In the genomic region with DNA sequence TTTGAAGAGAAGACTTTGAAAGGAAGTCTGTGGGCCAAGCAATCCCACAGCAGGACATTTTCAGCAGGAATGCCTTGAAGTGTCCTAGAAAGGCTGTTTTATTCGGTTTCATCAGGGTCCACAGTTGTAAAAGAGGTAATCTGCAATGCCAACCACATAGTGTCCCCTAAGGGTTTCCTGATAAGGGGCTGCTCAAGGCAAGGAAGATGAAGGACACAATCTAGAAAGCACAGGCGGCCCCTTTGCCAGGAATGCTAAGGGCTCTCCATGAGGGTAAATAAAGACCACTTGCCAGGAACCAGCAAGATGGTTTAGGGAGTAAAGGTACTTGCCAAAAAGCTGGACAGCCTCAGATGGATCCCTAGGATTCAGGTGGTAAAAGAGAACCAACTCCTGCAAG, we compare ENCODE assay signal across 20 mouse cellular contexts. TPM values are rescaled to one million over a fixed set of nuclear protein-coding genes. Genes with fewer than 3 reads are reported as not detected.
DNase-seq lines count a peak whose midpoint lies in the region; ATAC-seq and TF ChIP-seq lines count a peak whose summit lies in the region.
"Had no signal": no experiment of that assay in that cellular context is flagged by ENCODE, and none has a peak within 500 bp of the region (broad histone marks: within the 10 kb centered on the region; RNA-seq: fewer than 3 reads in every experiment).

No protein-coding gene starts in this region.

- peak; percentile 62 for ATAC-seq in lung, embryonic 14.5 days (ENCODE audit: insufficient read depth)
- peak; percentile 66 for ATAC-seq in liver, embryonic 13.5 days (ENCODE audit: low read depth)
- ATAC-seq in liver, postnatal 0 days: no peak; the same call in 1 of the 2 replicates
- no peak for ATAC-seq in hindbrain, embryonic 13.5 days (ENCODE audit: low FRiP score)
- ATAC-seq: activated CD4-positive, CD25-positive, alpha-beta regulatory T cell, adult 4 months; forebrain, embryonic 16.5 days; Patski had no signal

- H3K27ac ChIP-seq in lung, embryonic 14.5 days (ENCODE audit: low read depth): peak overlapping the region; percentile 28; the same call in 1 of the 2 replicates
- peak overlapping the region; percentile 7; the same call in 1 of the 2 replicates for H3K27ac ChIP-seq in embryonic facial prominence, embryonic 10.5 days (replicated peaks)
- no peak overlapping the region for H3K27ac ChIP-seq in liver, embryonic 13.5 days
- no peak overlapping the region for H3K27ac ChIP-seq in liver, postnatal 0 days (ENCODE audit: low read depth)
- H3K27ac ChIP-seq in hindbrain, embryonic 13.5 days: no peak overlapping the region
- H3K27ac ChIP-seq: embryonic facial prominence, embryonic 13.5 days; forebrain, embryonic 12.5 days had no signal

- peak; percentile 54 for DNase-seq in lung, embryonic 14.5 days
- DNase-seq in lung, adult 18-20 months: no peak
- DNase-seq in embryonic facial prominence, embryonic 10.5 days (ENCODE audit: low spot score): no peak
- no peak for DNase-seq in liver, embryonic 13.5 days
- DNase-seq in liver, postnatal 0 days: no peak
- no peak for DNase-seq in kidney, postnatal 4 days
- DNase-seq: adrenal gland, postnatal 14 days; cerebellum, adult 11-12 months; cerebellum, adult 9-10 months; cerebellum, postnatal 25 days; gastrocnemius, postnatal 10 days; heart, postnatal 36 days had no signal

- no peak overlapping the region for H3K9ac ChIP-seq in lung, embryonic 14.5 days
- H3K9ac ChIP-seq in liver, embryonic 13.5 days: no peak overlapping the region
- H3K9ac ChIP-seq in liver, postnatal 0 days (replicated peaks): no peak overlapping the region
- no peak overlapping the region for H3K9ac ChIP-seq in hindbrain, embryonic 13.5 days
- H3K9ac ChIP-seq: embryonic facial prominence, embryonic 13.5 days; forebrain, embryonic 12.5 days; heart, embryonic 12.5 days had no signal

- H3K27me3 ChIP-seq in lung, embryonic 14.5 days (ENCODE audit: insufficient read depth, low read length): no peaks in the 10 kb centered on the region
- H3K27me3 ChIP-seq in embryonic facial prominence, embryonic 10.5 days (replicated peaks; ENCODE audit: low read depth, poor library complexity, severe bottlenecking): no peaks in the 10 kb centered on the region
- H3K27me3 ChIP-seq in liver, embryonic 13.5 days: no peaks in the 10 kb centered on the region
- no peaks in the 10 kb centered on the region for H3K27me3 ChIP-seq in liver, postnatal 0 days (ENCODE audit: insufficient read depth, low read length)
- H3K27me3 ChIP-seq in hindbrain, embryonic 13.5 days: no peaks in the 10 kb centered on the region
- H3K27me3 ChIP-seq: CH12.LX; embryonic facial prominence, embryonic 13.5 days; Patski had no signal

- no peaks in the 10 kb centered on the region for H3K9me3 ChIP-seq in lung, embryonic 14.5 days (ENCODE audit: low read depth, low read length)
- no peaks in the 10 kb centered on the region for H3K9me3 ChIP-seq in embryonic facial prominence, embryonic 10.5 days
- no peaks in the 10 kb centered on the region for H3K9me3 ChIP-seq in liver, embryonic 13.5 days (replicated peaks)
- no peaks in the 10 kb centered on the region for H3K9me3 ChIP-seq in liver, postnatal 0 days (ENCODE audit: low read length)
- H3K9me3 ChIP-seq in hindbrain, embryonic 13.5 days: no peaks in the 10 kb centered on the region
- H3K9me3 ChIP-seq: embryonic facial prominence, embryonic 13.5 days; forebrain, embryonic 12.5 days had no signal

- 50% methylated on average over 2 of the region's 2 CpGs for WGBS in lung, embryonic 14.5 days
- 75% methylated on average over 2 of the region's 2 CpGs for WGBS in embryonic facial prominence, embryonic 10.5 days
- WGBS in liver, embryonic 13.5 days (ENCODE audit: insufficient replicate concordance): 27% methylated on average over 2 of the region's 2 CpGs
- 60% methylated on average over 2 of the region's 2 CpGs for WGBS in liver, postnatal 0 days (ENCODE audit: insufficient replicate concordance)
- 61% methylated on average over 2 of the region's 2 CpGs for WGBS in hindbrain, embryonic 13.5 days

- 0 out of 2 replicates have a peak, but pooled peaks cover 3% of the 10 kb centered on the region for H3K4me1 ChIP-seq in lung, embryonic 14.5 days (ENCODE audit: insufficient read depth)
- H3K4me1 ChIP-seq in embryonic facial prominence, embryonic 10.5 days: peaks cover 11% of the 10 kb centered on the region; the same call in 1 of the 2 replicates
- H3K4me1 ChIP-seq in liver, embryonic 13.5 days (replicated peaks): peaks cover 16% of the 10 kb centered on the region
- H3K4me1 ChIP-seq in liver, postnatal 0 days (ENCODE audit: insufficient read depth): no peaks in the 10 kb centered on the region
- no peaks in the 10 kb centered on the region for H3K4me1 ChIP-seq in hindbrain, embryonic 13.5 days (replicated peaks)
- H3K4me1 ChIP-seq: forebrain, embryonic 12.5 days had no signal

- no peaks in the 10 kb centered on the region for H3K36me3 ChIP-seq in lung, embryonic 14.5 days (ENCODE audit: insufficient read depth)
- H3K36me3 ChIP-seq in embryonic facial prominence, embryonic 10.5 days (replicated peaks): no peaks in the 10 kb centered on the region
- H3K36me3 ChIP-seq in liver, embryonic 13.5 days: no peaks in the 10 kb centered on the region
- no peaks in the 10 kb centered on the region for H3K36me3 ChIP-seq in liver, postnatal 0 days (replicated peaks; ENCODE audit: insufficient read depth, low read length)
- H3K36me3 ChIP-seq in hindbrain, embryonic 13.5 days: no peaks in the 10 kb centered on the region
- H3K36me3 ChIP-seq: embryonic facial prominence, embryonic 13.5 days; forebrain, embryonic 12.5 days; heart, embryonic 12.5 days had no signal

- H3K4me3 ChIP-seq in lung, embryonic 14.5 days (ENCODE audit: low read depth, low read length): no peak overlapping the region
- H3K4me3 ChIP-seq in embryonic facial prominence, embryonic 10.5 days: no peak overlapping the region
- H3K4me3 ChIP-seq in liver, embryonic 13.5 days (replicated peaks): no peak overlapping the region
- no peak overlapping the region for H3K4me3 ChIP-seq in liver, postnatal 0 days (ENCODE audit: low read depth, low read length)
- H3K4me3 ChIP-seq in hindbrain, embryonic 13.5 days: no peak overlapping the region
- H3K4me3 ChIP-seq: embryonic facial prominence, embryonic 13.5 days; forebrain, embryonic 12.5 days; heart, embryonic 12.5 days had no signal

- no peak for TF ChIP-seq CTCF in lung, embryonic 14.5 days (IDR thresholded peaks at IDR 0.05; ENCODE audit: low read depth)
- no peak for TF ChIP-seq CTCF in liver, postnatal 0 days (IDR thresholded peaks at IDR 0.05; ENCODE audit: low read depth)

- no peak overlapping the region for H3K4me2 ChIP-seq in lung, embryonic 14.5 days
- H3K4me2 ChIP-seq in liver, embryonic 13.5 days: peak overlapping the region; percentile 26
- 0 out of 2 replicates have a peak overlapping the region, but pooled peaks have one; percentile 6 for H3K4me2 ChIP-seq in liver, postnatal 0 days (ENCODE audit: low read depth, low read length)
- H3K4me2 ChIP-seq in hindbrain, embryonic 13.5 days: no peak overlapping the region
- H3K4me2 ChIP-seq: embryonic facial prominence, embryonic 13.5 days; forebrain, embryonic 12.5 days; heart, embryonic 12.5 days had no signal

- TF ChIP-seq EP300 in liver, postnatal 0 days (IDR thresholded peaks at IDR 0.05; ENCODE audit: low read depth): no peak

RNA-seq across cellular contexts. Expression of a gene that starts 35.8 kb away (rescaled TPM):
- 53.9 and 57.3 TPM in 2 replicates for polyA plus RNA-seq in lung, embryonic 14.5 days (2014; fragmentation: Nextera tagmentation; extraction: Ambion mirVana)
- polyA plus RNA-seq in embryonic facial prominence, embryonic 10.5 days (2016; fragmentation: Nextera tagmentation; extraction: Ambion mirVana): 49.3 and 55.7 TPM in 2 replicates
- polyA plus RNA-seq in liver, embryonic 13.5 days (2015; fragmentation: Nextera tagmentation; extraction: Ambion mirVana): 13.9 and 16.9 TPM in 2 replicates
- polyA plus RNA-seq in liver, postnatal 0 days (2015; fragmentation: Nextera tagmentation; extraction: Ambion mirVana): 5.3 and 6.4 TPM in 2 replicates
- 28.7 and 29.9 TPM in 2 replicates for polyA plus RNA-seq in hindbrain, embryonic 13.5 days (2015; fragmentation: Nextera tagmentation; extraction: Ambion mirVana)

Comparison
In these comparisons a context has a peak if more than half of its experiments do, and no peak if none do; other contexts are left out.
1. ATAC-seq: peak in lung, embryonic 14.5 days (single experiment) and liver, embryonic 13.5 days (single experiment); none in liver, postnatal 0 days (single experiment) and hindbrain, embryonic 13.5 days (single experiment).
2. H3K27ac ChIP-seq: peak in lung, embryonic 14.5 days (single experiment) and embryonic facial prominence, embryonic 10.5 days (single experiment); none in liver, embryonic 13.5 days (single experiment), liver, postnatal 0 days (single experiment) and hindbrain, embryonic 13.5 days (single experiment).
3. H3K4me2 ChIP-seq: peak in liver, embryonic 13.5 days (single experiment) and liver, postnatal 0 days (single experiment); none in lung, embryonic 14.5 days (single experiment) and hindbrain, embryonic 13.5 days (single experiment).